Mouse (Mus musculus): ENCODE measurements around the gene Cnr2. TPM values are rescaled to one million over a fixed set of nuclear protein-coding genes. Genes with fewer than 3 reads are reported as not detected.

Gene Cnr2
- 12.5 and 40.8 TPM in 2 replicates for polyA plus RNA-seq (2012; ENCODE audit: low replicate concordance)

GRCm38 (mm10) chr4:135895071-135895571 is at the start of gene Cnr2:
Gene Cnr2, plus strand, starts transcription at chr4:135895394.

GRCm38 (mm10) chr4:135855536-135856222 is 39.5 kb upstream of the Cnr2 start, which contains the start of gene Srsf10:
Gene Srsf10, plus strand, starts transcription at chr4:135855747.

GRCm38 (mm10) chr4:135873526-135874202 is 21.5 kb upstream of the Cnr2 start, which contains the start of gene Pnrc2:
Gene Pnrc2, minus strand, starts transcription at chr4:135873850.

GRCm38 (mm10) chr4:135920304-135921241 is 25.4 kb downstream of the Cnr2 start, which contains the start of gene Fuca1:
Gene Fuca1, plus strand, starts transcription at chr4:135920735.

DNA sequence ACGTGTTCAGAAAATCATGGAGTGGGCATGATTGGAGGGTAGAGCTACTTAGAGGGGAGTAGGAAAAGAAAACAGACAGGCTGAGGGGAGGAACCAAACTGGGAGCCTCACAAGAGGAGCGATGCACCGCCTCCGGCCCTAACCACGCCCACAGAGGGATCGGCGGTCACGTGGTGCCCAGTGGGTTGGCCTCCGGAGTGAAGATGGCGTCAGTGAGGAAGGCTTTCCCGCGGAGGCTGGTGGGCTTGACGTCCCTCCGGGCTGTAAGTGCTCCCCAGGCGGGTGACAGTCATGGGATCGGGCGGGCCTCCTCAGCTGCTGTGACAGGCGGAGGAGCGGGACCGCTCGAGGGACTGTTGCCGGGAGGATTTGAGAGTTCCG is 51.1 kb downstream of the Cnr2 start, which contains the start of gene Hmgcl:
Gene Hmgcl (plus strand): TSS at position 171 of the 381 bp plus-strand sequence.

GRCm38 (mm10) chr4:135963457-135964193 is 68.4 kb downstream of the Cnr2 start, which contains the start of gene Gale:
Gene Gale, plus strand, starts transcription at chr4:135963727.

Other genes starting within 250 kb of the Cnr2 start
- gene Ifnlr1, start 209.1 kb upstream of the Cnr2 start, polyA plus RNA-seq (2012; ENCODE audit: low replicate concordance): 0.56 and 1.1 TPM in 2 replicates
- gene Il22ra1, start 167.2 kb upstream of the Cnr2 start, polyA plus RNA-seq (2012; ENCODE audit: low replicate concordance): 0.06 TPM in 1 of 2 replicates, not detected in the other
- not detected in 2 replicates for gene Myom3, start 135.7 kb upstream of the Cnr2 start, polyA plus RNA-seq (2012; ENCODE audit: low replicate concordance)
- 162 and 193 TPM in 2 replicates for gene Srsf10, start 39.6 kb upstream of the Cnr2 start, polyA plus RNA-seq (2012; ENCODE audit: low replicate concordance)
- 6.4 and 21.7 TPM in 2 replicates for gene Pnrc2, start 21.5 kb upstream of the Cnr2 start, polyA plus RNA-seq (2012; ENCODE audit: low replicate concordance)
- gene Fuca1, start 25.3 kb downstream of the Cnr2 start, polyA plus RNA-seq (2012; ENCODE audit: low replicate concordance): 31.4 and 50.2 TPM in 2 replicates
- 22.4 and 27.9 TPM in 2 replicates for gene Hmgcl, start 51.1 kb downstream of the Cnr2 start, polyA plus RNA-seq (2012; ENCODE audit: low replicate concordance)
- gene Gale, start 68.3 kb downstream of the Cnr2 start, polyA plus RNA-seq (2012; ENCODE audit: low replicate concordance): 12.5 and 25.6 TPM in 2 replicates
- 314 and 684 TPM in 2 replicates for gene Lypla2, start 77.2 kb downstream of the Cnr2 start, polyA plus RNA-seq (2012; ENCODE audit: low replicate concordance)
- 20.7 and 43.3 TPM in 2 replicates for gene Pithd1, start 91.9 kb downstream of the Cnr2 start, polyA plus RNA-seq (2012; ENCODE audit: low replicate concordance)
- gene Eloa, start 126.4 kb downstream of the Cnr2 start, polyA plus RNA-seq (2012; ENCODE audit: low replicate concordance): 7.2 and 7.7 TPM in 2 replicates
- 706 and 1,297 TPM in 2 replicates for gene Rpl11, start 158.0 kb downstream of the Cnr2 start, polyA plus RNA-seq (2012; ENCODE audit: low replicate concordance)
- 100 and 135 TPM in 2 replicates for gene Id3, start 248.1 kb downstream of the Cnr2 start, polyA plus RNA-seq (2012; ENCODE audit: low replicate concordance)

All from hematopoietic multipotent progenitor cell, adult 10-12 weeks (in vitro differentiated cells).